Mouse (Mus musculus) embryonic fibroblast, embryonic 13.5 days (primary cell): ENCODE results near the gene Tln2. TPM values are rescaled to one million over a fixed set of nuclear protein-coding genes. Genes with fewer than 3 reads are reported as not detected.
A peak's percentile ranks its signal among the peaks of the same experiment; 100 is the strongest.

Source experiments
- H3K27ac ChIP-seq: 2 replicates; pipeline ENCODE4 v1.5.1; 2012; ENCODE audit warnings: low read length, control low read depth, inconsistent platforms; ENCODE audit not compliant: insufficient read depth
- H3K4me1 ChIP-seq: 2 replicates; pipeline ENCODE4 v1.6.1; 2011; ENCODE audit warnings: low read length; ENCODE audit not compliant: control insufficient read depth, insufficient read depth
- H3K4me3 ChIP-seq: 2 replicates; pipeline ENCODE4 v1.5.1; 2011; ENCODE audit warnings: mild to moderate bottlenecking, control low read depth, low read length; ENCODE audit not compliant: insufficient read depth
- CTCF ChIP-seq: IDR thresholded peaks from 2 replicates; pipeline ENCODE4 v1.5.1; 2011; ENCODE audit warnings: mild to moderate bottlenecking, control low read depth, low read length, moderate library complexity, borderline replicate concordance; ENCODE audit not compliant: insufficient read depth
- POLR2A ChIP-seq: IDR thresholded peaks from 2 replicates; pipeline ENCODE4 v1.6.1; 2011; ENCODE audit warnings: low read depth, mild to moderate bottlenecking, control low read depth, low read length, moderate library complexity
- polyA plus RNA-seq: library from polyadenylated mRNA; stranded (reverse); fragments of >200 nt; gene quantifications from 2 replicates; pipeline ENCODE4 v1.2.4, GENCODE M21; 2011; ENCODE audit warnings: low read depth; ENCODE audit not compliant: missing spikeins, insufficient read length

Gene Tln2
- polyA plus RNA-seq, 1 experiment: 33.4 TPM

DNA sequence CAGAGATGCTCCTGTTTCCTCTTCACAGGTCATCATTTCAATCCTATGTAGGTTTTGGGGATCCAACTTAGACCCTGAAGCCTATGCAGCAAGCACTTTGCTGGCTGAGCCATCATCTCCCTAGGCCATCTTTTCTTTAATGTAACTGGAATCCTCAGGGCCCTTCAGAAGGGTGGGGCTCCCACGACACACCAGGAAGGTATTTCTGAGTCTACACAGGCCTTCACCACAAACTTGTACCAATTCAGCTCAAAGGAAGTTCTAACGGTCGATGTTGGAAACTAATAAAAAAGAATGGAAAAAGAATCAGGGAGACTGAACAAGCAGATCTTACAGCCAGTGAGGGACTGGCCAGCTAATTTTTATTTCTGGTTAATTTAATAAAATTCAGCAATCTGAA, 163.1 kb downstream of the Tln2 start:
- TF ChIP-seq POLR2A: no peak
- TF ChIP-seq CTCF: no peak
- no peak overlapping the region for H3K4me3 ChIP-seq
- no peaks in the 10 kb centered on the region for H3K4me1 ChIP-seq
- H3K27ac ChIP-seq: peak overlapping the region; percentile 1; the same call in 1 of the 2 replicates

DNA sequence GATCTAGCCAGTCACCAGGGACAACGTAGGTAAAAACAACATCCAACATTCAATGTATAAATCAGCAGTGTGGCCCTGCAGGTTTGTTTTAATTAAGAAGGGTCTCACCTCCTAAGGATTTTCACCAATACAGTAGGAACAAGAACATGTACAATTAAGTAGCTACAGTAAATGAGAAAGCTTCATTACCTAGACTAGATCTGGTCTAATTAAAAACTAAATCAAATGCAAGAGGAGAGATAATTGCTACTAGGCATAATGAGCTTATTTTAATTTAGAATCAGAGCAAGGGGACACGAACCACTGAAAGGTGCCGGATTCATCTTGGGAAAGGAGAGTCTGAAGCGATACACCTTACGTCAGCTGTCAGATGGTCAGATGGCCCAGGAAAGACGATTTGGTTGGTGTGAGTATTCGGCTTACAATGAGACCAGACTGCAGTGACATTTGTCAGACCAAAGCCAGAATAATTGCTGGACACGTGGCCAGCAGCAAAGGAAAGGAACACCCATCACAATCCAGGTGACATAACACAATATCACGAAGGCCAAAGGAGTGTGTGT, 175.4 kb downstream of the Tln2 start:
- TF ChIP-seq CTCF (no peak), POLR2A (no peak)
- Histone ChIP-seq H3K4me3 (no peak overlapping the region), H3K4me1 (no peaks in the 10 kb centered on the region), H3K27ac (no peak overlapping the region)

DNA sequence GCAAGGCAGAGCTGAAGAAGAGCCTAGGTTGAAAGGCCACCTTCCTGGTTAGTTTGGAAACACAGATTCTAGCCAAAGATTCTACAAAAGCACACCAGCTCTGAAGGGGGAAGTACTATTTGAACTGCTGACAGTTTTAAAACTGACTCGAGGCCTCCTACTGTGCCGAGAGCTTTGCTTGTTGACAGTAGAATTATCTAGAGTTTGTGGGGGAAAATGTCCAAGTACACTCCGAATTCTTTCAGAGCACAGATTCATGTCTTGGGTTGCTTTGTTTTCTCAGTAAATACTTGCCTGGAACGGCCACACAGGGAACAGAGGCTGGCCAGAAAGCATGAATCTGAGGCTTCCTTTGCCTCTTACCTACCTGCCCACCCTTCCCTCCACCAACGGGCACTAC, 179.4 kb downstream of the Tln2 start:
- H3K27ac ChIP-seq: no peak overlapping the region
- TF ChIP-seq CTCF (no peak), POLR2A (no peak)
- H3K4me1 ChIP-seq: no peaks in the 10 kb centered on the region
- H3K4me3 ChIP-seq: no peak overlapping the region

DNA sequence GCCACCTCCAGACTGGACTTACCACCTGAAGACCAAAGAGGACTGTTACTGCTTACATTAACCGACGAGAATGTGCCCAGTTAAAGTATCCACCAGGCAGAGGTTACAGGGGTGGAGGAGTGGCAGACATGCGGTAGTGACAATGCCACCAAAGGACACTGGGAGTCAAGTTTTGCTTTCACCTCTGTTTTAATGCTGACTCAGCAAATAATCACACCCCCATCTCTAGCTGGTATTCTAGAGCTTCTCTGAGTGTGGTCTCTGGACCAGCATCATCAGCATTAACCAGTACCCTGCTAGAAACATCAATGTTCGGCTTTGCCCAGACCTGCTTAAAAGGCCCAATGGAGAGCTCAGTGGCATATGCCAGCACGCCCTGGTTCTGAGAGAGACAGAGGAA, 180.7 kb downstream of the Tln2 start:
- Histone ChIP-seq H3K4me3 (no peak overlapping the region), H3K27ac (no peak overlapping the region)

DNA sequence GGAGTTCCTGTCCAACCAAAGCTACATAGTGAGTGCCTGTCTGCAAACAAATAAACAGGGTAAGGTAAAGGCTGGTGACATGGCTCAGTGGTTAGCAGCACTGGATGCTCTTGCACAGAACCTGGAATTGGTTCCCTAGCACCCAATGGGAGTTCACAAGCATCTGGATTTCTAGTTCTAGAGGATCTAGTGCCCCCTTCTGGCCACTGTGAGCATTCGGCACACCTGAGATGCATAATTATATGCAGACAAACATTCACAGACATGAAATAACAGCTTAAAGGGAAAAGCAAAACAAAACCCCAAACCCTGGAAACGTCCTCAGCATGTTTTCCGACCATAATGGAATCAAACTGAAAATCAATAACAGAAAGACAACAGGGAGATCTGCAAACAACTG, 191.4 kb downstream of the Tln2 start:
- TF ChIP-seq CTCF: no peak
- no peak for TF ChIP-seq POLR2A
- H3K4me3 ChIP-seq: no peak overlapping the region
- no peak overlapping the region for H3K27ac ChIP-seq
- no peaks in the 10 kb centered on the region for H3K4me1 ChIP-seq

More for the DNA sequence above, 180.7 kb downstream of the Tln2 start:
- H3K4me1 ChIP-seq: no peaks in the 10 kb centered on the region
- TF ChIP-seq POLR2A (no peak), CTCF (no peak)

DNA sequence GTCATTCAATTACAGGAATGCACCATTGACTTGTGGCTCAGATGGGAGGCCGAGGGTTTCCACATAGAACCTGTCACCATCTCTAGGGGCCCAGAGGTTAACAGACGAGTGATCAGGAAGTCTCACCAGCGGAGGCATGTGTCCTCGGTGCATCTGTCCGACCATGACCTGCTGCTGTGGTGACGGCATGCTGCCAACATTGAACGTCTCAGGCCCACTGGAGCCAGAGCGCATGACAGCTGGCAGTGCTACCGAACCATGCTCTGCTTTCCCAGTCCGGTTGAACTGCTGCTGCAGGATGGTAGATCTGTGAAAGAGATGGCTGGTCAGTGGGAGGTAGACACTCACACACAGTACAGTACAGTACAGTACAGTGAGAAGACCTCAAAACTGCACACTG, 197.0 kb downstream of the Tln2 start:
- no peak for TF ChIP-seq CTCF
- TF ChIP-seq POLR2A: no peak
- Histone ChIP-seq H3K4me1 (no peaks in the 10 kb centered on the region), H3K4me3 (no peak overlapping the region), H3K27ac (no peak overlapping the region)

DNA sequence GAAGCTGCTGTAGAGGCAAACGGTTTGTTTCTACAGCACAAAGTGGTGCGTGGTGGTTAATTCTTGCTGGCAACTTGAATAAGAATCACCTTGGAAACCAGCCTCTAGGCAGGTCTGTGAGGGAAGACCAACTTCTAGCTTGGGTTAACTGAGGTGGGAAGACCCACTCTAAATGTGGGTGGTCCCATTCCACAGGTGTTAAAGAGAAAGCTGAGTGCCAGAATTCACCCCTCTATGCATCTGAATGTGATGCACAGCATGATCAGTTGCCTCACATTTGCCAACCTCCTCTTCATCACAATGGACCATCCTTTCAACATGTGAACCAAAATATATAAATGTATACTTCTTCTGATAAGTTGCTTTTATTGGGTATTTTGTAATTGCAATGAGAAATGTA, 197.4 kb downstream of the Tln2 start:
- no peak for TF ChIP-seq CTCF
- TF ChIP-seq POLR2A: no peak
- Histone ChIP-seq H3K4me1 (no peaks in the 10 kb centered on the region), H3K27ac (no peak overlapping the region), H3K4me3 (no peak overlapping the region)

DNA sequence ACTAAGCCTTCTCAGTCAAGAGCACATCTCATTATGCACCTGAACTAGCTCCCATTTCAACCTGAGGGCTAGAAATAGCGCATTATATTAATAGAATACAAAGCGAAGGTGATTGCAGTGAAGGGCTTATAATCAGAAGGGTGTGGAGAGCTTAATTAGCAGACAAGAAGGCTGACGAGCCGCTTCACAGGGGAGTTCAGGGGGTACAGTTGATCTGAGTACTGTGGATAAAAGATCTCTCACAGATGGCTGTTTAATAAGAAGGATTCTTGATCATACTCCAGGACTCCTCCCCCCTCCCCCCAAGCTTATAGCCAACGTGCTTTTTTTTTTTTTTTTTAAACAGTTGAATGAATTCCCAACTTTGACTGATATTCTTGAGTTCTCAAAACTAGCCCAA, 198.0 kb downstream of the Tln2 start:
- TF ChIP-seq CTCF: no peak
- no peak for TF ChIP-seq POLR2A
- no peaks in the 10 kb centered on the region for H3K4me1 ChIP-seq
- no peak overlapping the region for H3K4me3 ChIP-seq
- H3K27ac ChIP-seq: no peak overlapping the region

DNA sequence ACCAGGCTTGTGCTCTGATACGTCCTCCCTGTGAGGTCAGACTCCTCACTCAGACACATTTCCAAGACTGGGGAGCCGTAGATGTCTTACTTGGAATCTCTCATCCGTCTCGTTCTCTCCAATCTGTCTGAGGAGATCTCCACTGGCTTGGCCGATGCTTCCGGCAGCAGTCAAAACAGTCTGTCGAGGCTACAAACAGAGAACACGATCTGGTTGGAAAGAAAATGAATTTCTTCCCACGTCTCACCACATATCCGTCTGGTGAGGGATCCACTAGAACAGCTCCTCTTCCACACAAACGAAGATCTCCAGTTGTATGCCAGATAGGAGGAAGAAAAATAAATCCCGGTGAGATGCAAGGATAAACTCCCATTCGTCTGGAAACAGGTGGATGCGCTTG, 205.1 kb downstream of the Tln2 start:
- no peak overlapping the region for H3K4me3 ChIP-seq
- TF ChIP-seq POLR2A (no peak), CTCF (no peak)
- H3K27ac ChIP-seq: no peak overlapping the region
- H3K4me1 ChIP-seq: no peaks in the 10 kb centered on the region

DNA sequence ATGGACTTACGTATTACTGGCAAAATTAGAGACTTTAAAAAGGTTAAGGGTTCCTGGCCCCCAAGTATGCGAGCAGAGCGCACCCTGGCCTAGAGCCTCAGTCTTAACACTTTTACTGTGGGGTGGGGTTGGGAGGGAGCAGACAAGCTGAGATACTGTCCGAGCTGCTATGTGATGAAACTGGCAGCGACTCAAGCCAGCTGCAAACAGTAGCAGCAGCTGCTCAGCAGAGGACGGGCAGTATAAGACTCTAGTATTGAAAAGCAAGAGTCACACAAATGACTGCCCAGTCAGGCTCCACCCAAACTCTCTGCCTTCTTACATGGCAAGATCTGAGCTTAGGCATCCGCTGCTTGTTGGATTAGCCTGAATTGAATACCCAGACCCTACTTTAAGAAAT, 206.1 kb downstream of the Tln2 start:
- TF ChIP-seq CTCF: no peak
- no peak for TF ChIP-seq POLR2A
- Histone ChIP-seq H3K4me3 (no peak overlapping the region), H3K4me1 (no peaks in the 10 kb centered on the region), H3K27ac (no peak overlapping the region)

DNA sequence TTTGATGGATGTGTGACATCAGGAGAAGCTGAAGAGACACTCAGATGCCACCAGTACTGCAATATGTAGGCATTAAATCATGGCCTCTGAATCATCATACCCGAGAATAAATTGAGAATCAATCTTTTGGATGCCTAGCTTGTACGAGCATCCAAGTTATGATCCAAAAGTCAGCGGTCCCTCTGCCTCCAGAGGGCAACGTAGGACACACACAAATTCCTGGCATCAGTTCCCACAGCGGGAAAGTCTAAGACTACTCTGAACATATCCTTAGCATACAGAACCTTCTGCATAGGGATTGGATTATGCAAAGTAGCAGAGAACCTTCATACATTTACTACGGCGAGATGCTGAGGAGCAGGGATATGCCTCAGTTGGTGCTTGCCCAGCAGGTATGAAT, 210.5 kb downstream of the Tln2 start:
- H3K4me1 ChIP-seq: no peaks in the 10 kb centered on the region
- H3K27ac ChIP-seq: no peak overlapping the region
- TF ChIP-seq CTCF (0 out of 2 replicates have a peak, but pooled peaks have one; percentile 6), POLR2A (no peak)
- no peak overlapping the region for H3K4me3 ChIP-seq
